Mouse (Mus musculus) adrenal gland, postnatal 4 days (tissue): ENCODE measurements around the gene Fcer1g. TPM values are rescaled to one million over a fixed set of nuclear protein-coding genes. Genes with fewer than 3 reads are reported as not detected.

Experiments
- DNase-seq, 2 experiments: peaks; one replicate each; pipeline ENCODE4 v3.0.0; 2021 to 2022; ENCODE audit warnings: low spot score in 2 of 2, mixed read lengths in 2 of 2
- total RNA-seq, 2 experiments: library from RNA; stranded (reverse); gene quantifications; 2 replicates each; pipeline ENCODE4 v1.2.3; 2021

The Fcer1g gene
- total RNA-seq, 2 experiments from 2014 or later: 22.4 to 23.2 TPM

- DNase-seq: no peak
These were observed 32.0 kb upstream of the Fcer1g start for GRCm38 (mm10) chr1:171265971-171266744.

- no peak for DNase-seq
These were observed 29.7 kb upstream of the Fcer1g start for GRCm38 (mm10) chr1:171263666-171264461.

- no peak for DNase-seq
These were observed 29.0 kb upstream of the Fcer1g start for GRCm38 (mm10) chr1:171263185-171263611.

GRCm38 (mm10) chr1:171262594-171263130 is 28.5 kb upstream of the Fcer1g start:
- DNase-seq: no peak

GRCm38 (mm10) chr1:171260316-171260715 is 26.2 kb upstream of the Fcer1g start:
- no peak for DNase-seq

- no peak for DNase-seq
These were observed 24.8 kb upstream of the Fcer1g start for GRCm38 (mm10) chr1:171258921-171259320.

- DNase-seq: no peak
These were observed 23.6 kb upstream of the Fcer1g start for GRCm38 (mm10) chr1:171257781-171258180.

GRCm38 (mm10) chr1:171256937-171257548 is 22.9 kb upstream of the Fcer1g start:
- no peak for DNase-seq

GRCm38 (mm10) chr1:171256095-171256818 is 22.1 kb upstream of the Fcer1g start:
- DNase-seq: no peak

GRCm38 (mm10) chr1:171252415-171252814 is 18.2 kb upstream of the Fcer1g start:
- DNase-seq: no peak

- DNase-seq: no peak
These were observed 17.6 kb upstream of the Fcer1g start for GRCm38 (mm10) chr1:171251594-171252324.

GRCm38 (mm10) chr1:171250680-171251593 is 16.8 kb upstream of the Fcer1g start, which contains the start of gene Ndufs2:
Gene Ndufs2, minus strand, starts transcription at chr1:171251388.
- DNase-seq: no peak

- no peak for DNase-seq
These were observed 15.9 kb upstream of the Fcer1g start, which contains the start of gene Adamts4 for GRCm38 (mm10) chr1:171249913-171250600. Gene Adamts4, plus strand, starts transcription at chr1:171250421.

- DNase-seq: no peak
These were observed 14.4 kb upstream of the Fcer1g start for GRCm38 (mm10) chr1:171248386-171249226.

- DNase-seq: no peak
These were observed 13.8 kb upstream of the Fcer1g start for GRCm38 (mm10) chr1:171247916-171248315.

- no peak for DNase-seq
These were observed 13.3 kb upstream of the Fcer1g start for GRCm38 (mm10) chr1:171247453-171247841.

- DNase-seq: peak; percentile 94 to 95
These were observed 12.7 kb upstream of the Fcer1g start for GRCm38 (mm10) chr1:171246709-171247452.
